Mouse (Mus musculus) kidney, postnatal 25 days (tissue): ENCODE results near the gene Ccr9.
"Not testable (repeated sequence)": the region's sequence is repeated elsewhere in the genome, so short reads cannot be mapped to it uniquely, and the experiment has no call there.

ENCODE experiments used
- DNase-seq, 2 experiments: peaks; one replicate each; pipeline ENCODE4 v3.0.0; 2021; ENCODE audit warnings: mixed read lengths in 2 of 2

Ccr9 gene

GRCm38 (mm10) chr9:123678327-123679105 is at the start of gene Ccr9, which contains the start of gene Slc6a20a:
TSS of gene Ccr9 (plus strand) at chr9:123678439.
TSS of gene Slc6a20a (minus strand) at chr9:123678885.
- peak; percentile 72 to 89 for DNase-seq

DNA sequence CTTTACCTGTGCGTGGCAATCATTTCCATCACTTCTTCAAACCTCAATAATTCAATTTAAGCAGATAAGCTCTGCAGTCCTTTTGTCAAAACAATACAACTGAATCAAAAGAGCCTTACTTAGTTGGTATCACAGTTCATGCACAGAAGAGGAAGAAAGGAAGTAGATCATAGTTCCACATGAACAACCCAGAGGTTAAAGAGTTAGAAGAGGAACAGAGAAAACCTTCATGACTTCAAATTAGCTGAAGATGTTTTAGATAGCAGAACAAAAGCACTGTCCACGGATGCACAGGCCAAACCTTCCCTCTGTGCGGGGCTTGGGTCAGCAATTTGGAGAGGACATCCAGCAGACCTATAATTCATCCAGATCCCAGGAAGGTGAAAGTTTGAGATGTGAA is 46.6 kb upstream of the Ccr9 start:
- DNase-seq: no peak

DNA sequence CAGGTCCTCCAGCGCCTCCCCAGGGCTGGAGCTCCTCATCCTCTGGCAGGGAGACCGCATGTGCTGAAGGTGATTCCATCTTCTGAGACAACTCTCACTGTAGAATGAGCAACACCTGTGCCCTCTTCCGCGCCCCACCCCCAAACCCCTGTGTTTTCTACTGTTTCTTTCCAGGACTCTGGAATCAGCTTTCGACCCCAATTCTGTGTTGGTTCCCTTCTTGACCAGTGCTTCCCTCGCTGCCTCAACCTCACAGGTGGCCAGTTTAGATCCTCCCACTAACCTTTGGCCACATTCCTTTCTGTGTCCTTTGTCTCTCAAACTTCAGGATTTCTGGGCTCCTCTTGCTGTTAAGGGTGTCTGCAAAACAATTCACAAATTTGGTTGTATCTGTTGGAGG is 46.0 kb upstream of the Ccr9 start, which contains the start of gene Slc6a20b:
Gene Slc6a20b (minus strand): TSS at position 285 of the 400 bp plus-strand sequence.
- peak; percentile 64 to 76 for DNase-seq

- DNase-seq: peak in 1 of 2 experiments; percentile 51
Measured at GRCm38 (mm10) chr9:123632993-123633392, 45.2 kb upstream of the Ccr9 start.

GRCm38 (mm10) chr9:123636771-123637170 is 41.5 kb upstream of the Ccr9 start:
- no peak for DNase-seq

GRCm38 (mm10) chr9:123638231-123638630 is 40.0 kb upstream of the Ccr9 start:
- peak in 1 of 2 experiments; percentile 51 for DNase-seq

GRCm38 (mm10) chr9:123638668-123639089 is 39.6 kb upstream of the Ccr9 start:
- DNase-seq: peak; percentile 57 to 79

DNA sequence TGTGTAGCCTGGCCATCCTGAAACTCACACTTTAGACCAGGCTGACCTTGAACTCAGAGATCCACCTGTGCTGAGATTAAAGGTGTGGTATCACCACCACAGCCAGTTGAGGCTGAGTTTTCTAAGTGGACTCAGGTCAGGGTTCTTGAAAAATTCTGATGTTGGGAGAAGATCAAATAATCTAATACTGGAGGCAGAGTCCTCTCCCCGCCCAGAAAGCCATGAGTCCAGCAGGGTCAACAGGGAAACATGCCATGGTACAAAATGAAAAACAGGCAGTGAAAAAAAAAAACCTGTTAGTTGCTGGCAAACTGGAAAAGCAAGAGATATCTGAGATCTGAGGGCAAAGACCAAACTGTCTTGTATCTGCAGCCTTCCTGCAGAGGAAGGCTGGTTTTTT is 38.1 kb upstream of the Ccr9 start:
- peak in 1 of 2 experiments; percentile 61 for DNase-seq

DNA sequence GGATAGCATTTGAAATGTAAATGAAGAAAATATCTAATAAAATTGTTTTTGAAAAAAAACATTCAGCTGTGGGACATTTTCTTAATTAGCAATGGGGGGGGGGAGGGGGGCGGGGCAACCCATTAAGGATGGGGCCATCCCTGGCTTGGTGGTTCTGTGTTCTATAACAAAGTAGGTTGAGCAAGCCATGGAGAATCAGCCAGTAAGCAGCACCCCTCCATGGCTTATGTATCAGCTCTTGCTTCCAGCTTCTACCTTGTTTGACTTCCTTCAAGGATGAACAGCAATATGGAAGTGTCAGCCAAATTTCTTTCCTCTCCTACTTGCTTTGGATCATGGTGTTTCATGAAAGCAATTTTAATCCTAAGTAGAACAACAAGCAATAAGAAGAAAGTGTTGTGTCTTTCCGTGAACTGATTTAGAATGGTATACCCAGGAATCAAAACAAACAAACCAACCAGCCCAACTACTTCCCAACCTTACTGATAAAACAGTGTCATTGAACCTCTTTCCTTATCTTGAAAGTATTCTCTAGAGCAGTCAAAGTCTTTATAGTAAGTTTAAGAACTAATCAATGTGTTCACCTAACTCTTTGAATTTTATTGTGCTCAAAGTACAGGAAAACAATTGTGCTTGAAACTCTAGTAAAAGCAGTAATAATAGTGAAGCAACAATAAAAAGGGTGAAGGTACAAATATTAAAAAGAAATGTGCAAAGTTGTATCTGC is 28.3 kb upstream of the Ccr9 start:
- no peak for DNase-seq

DNA sequence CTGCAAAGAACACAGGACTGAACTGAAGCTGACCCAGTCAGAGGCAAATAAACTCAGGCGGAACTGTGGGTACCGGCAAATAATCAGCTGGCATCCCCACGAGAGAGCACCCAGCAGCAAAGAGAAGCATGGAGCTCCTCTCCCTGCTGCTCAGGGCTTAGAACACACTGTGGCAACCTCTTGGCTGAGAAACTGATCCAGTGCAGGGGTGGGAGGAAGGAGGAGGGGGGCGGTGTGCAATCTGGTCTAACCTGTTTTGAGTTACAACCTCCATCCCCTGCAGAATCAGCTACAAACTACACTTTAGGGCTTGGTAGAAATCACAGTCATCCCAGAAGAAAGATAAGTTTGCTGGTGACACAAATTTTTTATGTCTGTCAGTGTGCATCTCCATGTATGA is 26.9 kb upstream of the Ccr9 start:
- DNase-seq: no peak

GRCm38 (mm10) chr9:123657457-123657856 is 20.8 kb upstream of the Ccr9 start:
- no peak for DNase-seq

- DNase-seq: no peak
Measured at GRCm38 (mm10) chr9:123658981-123659380, 19.3 kb upstream of the Ccr9 start.

- DNase-seq: not testable (repeated sequence)
Measured at GRCm38 (mm10) chr9:123659986-123660676, 18.1 kb upstream of the Ccr9 start.

- DNase-seq: peak; percentile 52 to 74
Measured at GRCm38 (mm10) chr9:123665645-123666044, 12.6 kb upstream of the Ccr9 start.

- no peak for DNase-seq
Measured at GRCm38 (mm10) chr9:123679198-123679597, 959 bp downstream of the Ccr9 start.

- DNase-seq: no peak
Measured at GRCm38 (mm10) chr9:123683704-123684103, 5.5 kb downstream of the Ccr9 start.

- DNase-seq: no peak
Measured at GRCm38 (mm10) chr9:123686206-123686605, 8.0 kb downstream of the Ccr9 start.

DNA sequence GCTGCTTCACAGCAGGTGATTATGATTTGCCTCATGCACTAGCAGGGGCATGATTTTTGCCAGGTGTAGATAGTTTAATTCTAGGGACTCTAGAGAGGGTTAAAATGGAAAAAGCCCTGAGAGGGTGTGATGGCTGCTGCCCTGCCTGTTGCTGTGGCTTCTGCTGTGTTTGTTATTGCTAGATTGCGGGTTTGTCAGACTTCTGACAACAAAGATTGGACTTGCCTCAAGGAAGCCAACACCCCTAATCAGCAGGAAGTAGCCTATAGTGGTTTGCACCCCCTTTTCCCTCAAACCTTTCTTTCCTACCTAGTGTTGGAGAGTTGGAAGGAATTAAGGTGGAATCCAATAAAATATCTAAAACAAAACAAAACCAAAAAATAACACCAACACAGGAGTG is 10.0 kb downstream of the Ccr9 start:
- DNase-seq: no peak

DNA sequence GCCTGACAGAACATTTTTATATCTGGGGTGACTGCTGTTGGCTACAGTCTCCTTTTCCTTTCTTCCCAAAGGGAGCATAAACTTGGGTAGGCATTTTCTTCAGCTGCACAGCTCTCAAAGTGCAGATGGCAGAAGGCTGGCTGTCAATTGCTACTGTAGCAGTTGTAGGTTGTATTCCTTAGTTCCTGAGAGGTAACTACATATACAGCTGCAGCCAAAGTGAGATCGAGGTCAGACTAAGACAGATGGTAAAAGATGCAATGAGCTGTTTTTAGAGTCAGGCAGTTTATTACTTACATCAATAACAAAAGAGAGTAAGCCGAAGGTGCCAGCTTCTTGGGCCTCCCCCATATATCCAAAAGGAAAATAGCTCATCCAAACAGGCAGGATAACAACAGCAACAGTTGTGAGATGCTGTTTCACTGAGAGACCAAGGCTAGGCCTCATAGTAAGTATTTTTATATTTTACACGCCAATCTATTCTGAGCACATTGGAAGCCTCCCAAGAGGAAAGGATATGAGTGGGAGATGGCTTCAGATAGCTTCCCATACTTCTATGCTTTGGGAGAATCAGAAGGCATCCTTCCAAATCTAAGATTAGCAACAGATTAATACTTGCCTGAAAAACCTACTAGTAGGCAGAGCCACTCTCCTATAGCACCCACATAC is 17.5 kb downstream of the Ccr9 start:
- no peak for DNase-seq

DNA sequence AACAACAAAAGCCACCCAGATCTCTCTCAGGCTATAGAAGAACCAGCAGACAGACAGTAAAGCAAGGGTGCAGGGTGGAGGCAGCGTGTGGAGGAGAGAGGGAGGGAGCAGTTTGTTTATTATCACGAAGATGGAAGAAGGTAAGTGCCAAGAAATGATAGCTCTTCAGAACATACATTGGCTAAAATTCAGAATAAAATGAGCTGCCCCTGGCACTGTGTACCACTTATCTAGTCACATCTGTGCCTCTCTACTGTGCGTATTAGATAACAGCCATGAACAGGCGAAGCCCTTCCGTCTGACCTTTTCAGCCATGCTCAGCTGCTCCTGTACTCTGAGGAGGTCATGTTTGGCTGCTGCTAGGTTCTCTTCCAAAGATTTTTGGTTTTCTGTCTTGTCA is 23.6 kb downstream of the Ccr9 start:
- DNase-seq: no peak

GRCm38 (mm10) chr9:123709226-123709625 is 31.0 kb downstream of the Ccr9 start:
- DNase-seq: peak in 1 of 2 experiments; percentile 6

GRCm38 (mm10) chr9:123713111-123713510 is 34.9 kb downstream of the Ccr9 start:
- no peak for DNase-seq

DNA sequence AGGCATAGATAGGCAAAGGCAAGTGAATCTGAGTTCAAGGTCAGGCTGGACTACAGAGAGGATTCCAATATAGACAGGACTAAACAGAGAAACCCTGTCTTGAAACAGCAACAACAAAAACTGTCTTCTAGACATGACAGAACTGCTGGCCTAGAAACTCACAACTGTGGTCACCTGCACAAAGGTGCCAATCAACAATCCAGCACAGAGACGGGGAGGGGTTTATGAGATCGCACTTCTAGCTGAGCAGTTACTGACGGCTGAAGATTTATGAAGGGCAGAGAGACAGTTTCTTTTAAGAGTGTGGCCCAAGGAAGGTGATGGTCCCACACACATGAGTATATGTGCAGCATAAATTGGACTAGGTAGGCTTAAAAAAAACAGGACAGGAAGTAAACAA is 38.1 kb downstream of the Ccr9 start:
- DNase-seq: no peak
